Mouse (Mus musculus) heart, adult 2 months (tissue): ENCODE results near the gene Wrap53. TPM values are rescaled to one million over a fixed set of nuclear protein-coding genes. Genes with fewer than 3 reads are reported as not detected.
A peak's percentile ranks its signal among the peaks of the same experiment; 100 is the strongest.

ENCODE experiments used
- DNase-seq, 2 experiments: peaks; one replicate each; pipeline ENCODE4 v3.0.0; 2021
- H3K27ac ChIP-seq: fragments of 200-600 bp; 2 replicates; pipeline ENCODE4 v1.8.1; 2022
- H3K27me3 ChIP-seq: fragments of 200-500 bp; 2 replicates; pipeline ENCODE4 v1.6.1; 2012; ENCODE audit warnings: mild to moderate bottlenecking, low read length, inconsistent platforms, mixed read lengths; ENCODE audit not compliant: control insufficient read depth, insufficient read depth
- H3K36me3 ChIP-seq: fragments of 200-500 bp; 2 replicates; pipeline ENCODE4 v1.6.1; 2012; ENCODE audit warnings: low read length, inconsistent platforms; ENCODE audit not compliant: control insufficient read depth, insufficient read depth
- H3K4me1 ChIP-seq: fragments of 200-500 bp; 2 replicates; pipeline ENCODE4 v1.6.1; 2011; ENCODE audit warnings: low read length; ENCODE audit not compliant: control insufficient read depth, insufficient read depth
- H3K4me3 ChIP-seq: fragments of 200-600 bp; 2 replicates; pipeline ENCODE4 v1.8.1; 2022
- H3K79me2 ChIP-seq: fragments of 200-500 bp; replicated peaks from 2 replicates; pipeline ENCODE4 v1.6.1; 2012; ENCODE audit warnings: mild to moderate bottlenecking, inconsistent platforms, low read length, moderate library complexity, mixed read lengths; ENCODE audit not compliant: control insufficient read depth, insufficient read depth
- H3K9ac ChIP-seq: fragments of 200-500 bp; 2 replicates; pipeline ENCODE4 v1.6.1; 2012; ENCODE audit warnings: low read depth, mild to moderate bottlenecking, control low read depth, inconsistent platforms, low read length, mixed read lengths
- CTCF ChIP-seq: fragments of 200-600 bp; IDR thresholded peaks from 2 replicates; pipeline ENCODE4 v1.8.1; 2022; ENCODE audit warnings: antibody characterized with exemption, mild to moderate bottlenecking, moderate library complexity
- EP300 ChIP-seq: fragments of 200-500 bp; IDR thresholded peaks from 2 replicates; pipeline ENCODE4 v1.6.1; 2011; ENCODE audit warnings: low read depth, low read length, control low read depth; ENCODE audit not compliant: insufficient read depth
- POLR2A ChIP-seq: fragments of 200-500 bp; IDR thresholded peaks from 2 replicates; pipeline ENCODE4 v1.6.1; 2011; ENCODE audit warnings: mild to moderate bottlenecking, low read depth, low read length, control low read depth; ENCODE audit not compliant: insufficient read depth
- WGBS: fragments of 180-500 bp; shearing (Covaris S2); methylation state at CpG from one replicate; pipeline ENCODE4 v1.1.7; 2018; 5-methylcytosine and 5-hydroxymethylcytosine counted together
- intact Hi-C: fragments of 180-260 bp; cut with DNase I; formaldehyde crosslinking; loops from one replicate; pipeline ENCODE4 v1.15.1; 2025
- polyA plus RNA-seq: library from polyadenylated mRNA; depleted of rRNA; stranded (reverse); fragments of >200 nt; gene quantifications from 2 replicates; pipeline ENCODE4 v1.2.3, GENCODE M21; 2012
- total RNA-seq, 2 experiments: library from RNA; stranded (reverse); gene quantifications; 2 replicates each; pipeline ENCODE4 v1.2.3; 2021

Gene Wrap53
- total and polyA plus RNA-seq, 3 experiments = 5.4 to 10.1 (median 5.6) TPM

DNA sequence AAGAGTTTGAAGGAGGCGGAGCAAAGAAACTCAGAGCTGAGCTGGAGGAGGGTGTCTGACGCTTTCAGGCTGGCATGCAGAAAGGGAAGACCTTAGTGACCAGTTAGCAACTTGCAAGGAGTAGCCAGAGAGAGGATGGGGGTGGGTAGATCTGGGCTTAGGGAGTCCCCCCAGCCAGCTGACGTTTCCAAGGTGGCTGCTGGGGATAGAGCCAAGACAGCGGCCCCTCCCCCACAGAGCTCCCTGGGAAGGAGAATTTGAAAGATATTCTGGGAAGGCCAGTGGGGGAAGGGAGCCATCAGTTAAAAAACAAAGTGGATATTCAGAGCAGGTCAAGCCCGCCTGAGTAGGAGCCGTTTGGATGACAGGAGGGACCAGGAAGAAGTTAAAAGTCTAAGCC is 20.0 kb upstream of the Wrap53 start:
- peak overlapping the region; percentile 26; the same call in 1 of the 2 replicates for H3K27ac ChIP-seq
- H3K4me3 ChIP-seq = no peak overlapping the region
- DNase-seq = peak; percentile 64 to 70
- H3K27me3 ChIP-seq = no peaks in the 10 kb centered on the region
- intact Hi-C loops = no loop called here
- WGBS = 22% methylated on average over 6 of the region's 6 CpGs
- H3K9ac ChIP-seq = no peak overlapping the region
- TF ChIP-seq POLR2A (no peak), EP300 (no peak), CTCF (no peak)
- no peaks in the 10 kb centered on the region for H3K79me2 ChIP-seq
- H3K36me3 ChIP-seq = no peaks in the 10 kb centered on the region
- peaks cover 10% of the 10 kb centered on the region for H3K4me1 ChIP-seq

DNA sequence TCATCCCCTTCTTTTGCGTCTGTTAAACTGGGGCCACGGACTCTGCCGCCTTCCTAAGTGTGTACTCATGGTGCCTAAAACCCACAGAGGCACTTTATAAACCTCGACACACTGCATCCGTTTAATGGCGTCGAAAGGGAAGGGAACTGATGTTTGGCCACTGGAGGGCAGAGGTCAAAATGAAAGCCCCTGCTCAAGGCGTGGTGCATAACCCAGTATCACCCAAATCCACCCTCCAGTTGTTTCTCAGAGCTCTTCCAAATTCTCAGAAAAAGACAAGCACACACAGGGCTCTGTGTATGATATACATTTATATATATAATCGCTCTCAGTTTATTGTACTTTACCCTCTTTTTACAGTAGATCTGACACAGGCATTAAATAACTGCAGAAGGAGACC is 19.4 kb upstream of the Wrap53 start:
- Histone ChIP-seq H3K4me3 (no peak overlapping the region), H3K9ac (no peak overlapping the region), H3K27me3 (no peaks in the 10 kb centered on the region), H3K4me1 (peaks cover 10% of the 10 kb centered on the region), H3K79me2 (no peaks in the 10 kb centered on the region), H3K36me3 (no peaks in the 10 kb centered on the region), H3K27ac (no peak overlapping the region)
- TF ChIP-seq POLR2A (no peak), EP300 (no peak), CTCF (no peak)
- no peak for DNase-seq
- 37% methylated on average over 9 of the region's 9 CpGs for WGBS
- intact Hi-C loops = no loop called here

DNA sequence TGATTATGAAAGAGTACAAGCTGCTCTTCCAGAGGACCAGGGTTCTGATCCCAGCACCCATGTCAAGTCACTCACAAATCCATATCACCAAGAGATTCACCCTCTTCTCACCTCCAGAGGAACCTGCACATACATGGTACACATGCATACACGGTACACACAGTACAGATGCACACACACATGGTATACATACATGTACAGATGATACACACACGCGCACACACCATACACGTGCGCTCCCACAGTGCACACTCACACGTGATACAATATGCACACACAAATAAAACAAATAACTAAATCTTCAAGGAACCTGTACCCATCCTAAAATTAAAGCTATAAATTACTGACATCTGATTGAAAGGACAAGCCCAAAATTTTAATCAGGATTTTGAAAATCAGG is 14.8 kb upstream of the Wrap53 start:
- 96% methylated on average over 6 of the region's 6 CpGs for WGBS
- H3K36me3 ChIP-seq = no peaks in the 10 kb centered on the region

DNA sequence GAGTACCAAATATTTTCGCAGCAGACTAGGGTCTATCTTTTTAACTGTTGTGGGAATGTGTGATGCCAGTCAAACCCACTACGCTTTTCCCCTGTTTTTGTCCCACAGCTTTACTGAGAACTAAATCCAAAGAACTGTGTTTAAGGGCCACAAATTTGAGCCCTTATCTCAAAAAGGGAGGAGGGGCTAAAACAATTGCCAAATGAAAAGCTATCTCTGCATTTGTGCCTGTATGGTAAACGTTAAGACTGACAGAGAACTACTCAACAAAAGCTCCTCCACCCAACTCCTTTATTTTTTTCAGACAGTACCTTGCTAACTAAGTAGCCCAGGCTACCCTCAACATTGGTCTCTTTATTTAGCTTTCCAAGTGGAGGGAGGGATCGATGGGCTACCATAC is 12.7 kb upstream of the Wrap53 start:
- Histone ChIP-seq H3K27ac (no peak overlapping the region), H3K36me3 (no peaks in the 10 kb centered on the region)
- 78% methylated on average over 4 of the region's 4 CpGs for WGBS

More for the DNA sequence above, 14.8 kb upstream of the Wrap53 start:
- Histone ChIP-seq H3K9ac (no peak overlapping the region), H3K4me1 (no peaks in the 10 kb centered on the region), H3K4me3 (no peak overlapping the region), H3K27ac (no peak overlapping the region), H3K27me3 (no peaks in the 10 kb centered on the region), H3K79me2 (no peaks in the 10 kb centered on the region)
- intact Hi-C loops = no loop called here
- no peak for DNase-seq
- TF ChIP-seq CTCF = no peak
- no peak for TF ChIP-seq POLR2A
- TF ChIP-seq EP300 = no peak

DNA sequence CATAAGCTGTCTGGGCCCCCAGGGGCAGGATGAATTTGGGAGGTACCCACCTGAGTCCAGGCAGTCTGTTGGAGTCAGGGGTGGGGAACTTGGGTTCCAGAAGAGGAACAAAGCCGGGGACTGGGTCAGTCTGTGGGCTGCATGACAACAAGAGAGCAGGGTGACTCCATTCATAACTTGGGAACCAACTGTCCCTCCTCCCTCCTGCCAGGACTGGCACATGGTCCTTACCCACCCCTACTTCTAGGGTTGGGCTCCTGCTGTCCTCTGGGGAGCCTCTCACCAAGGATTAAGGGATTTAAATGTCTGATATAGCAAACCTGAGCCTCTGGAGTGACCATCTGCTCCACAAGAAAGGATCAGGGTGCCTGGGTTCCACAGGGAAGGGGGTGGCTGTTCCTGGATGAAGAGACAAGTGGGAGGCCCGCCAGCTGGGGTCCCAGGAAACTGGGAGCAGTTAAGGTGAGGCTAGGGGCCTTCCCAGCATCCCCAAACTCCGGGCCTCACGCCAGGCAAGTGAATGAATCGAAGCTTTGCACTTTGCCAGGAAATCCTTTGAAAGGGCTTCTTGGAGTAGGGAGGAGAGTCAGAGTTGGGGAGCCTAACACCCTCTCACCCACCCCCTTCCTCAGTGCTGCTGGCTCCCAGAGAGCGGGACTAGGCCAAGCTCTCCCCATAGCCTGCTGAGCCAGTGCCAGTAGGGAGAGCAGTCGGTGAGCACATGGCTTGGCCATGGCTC is 12.0 kb upstream of the Wrap53 start:
- Histone ChIP-seq H3K9ac (no peak overlapping the region), H3K27me3 (no peaks in the 10 kb centered on the region), H3K4me1 (no peaks in the 10 kb centered on the region), H3K79me2 (no peaks in the 10 kb centered on the region), H3K27ac (no peak overlapping the region), H3K36me3 (no peaks in the 10 kb centered on the region), H3K4me3 (no peak overlapping the region)
- intact Hi-C loops = no loop called here
- 64% methylated on average over 7 of the region's 7 CpGs for WGBS
- no peak for TF ChIP-seq POLR2A
- TF ChIP-seq EP300 = no peak
- TF ChIP-seq CTCF = no peak
- DNase-seq = no peak

More for the DNA sequence above, 12.7 kb upstream of the Wrap53 start:
- no peak for DNase-seq
- H3K4me3 ChIP-seq = no peak overlapping the region
- H3K4me1 ChIP-seq = no peaks in the 10 kb centered on the region
- no peaks in the 10 kb centered on the region for H3K79me2 ChIP-seq
- no peak overlapping the region for H3K9ac ChIP-seq
- intact Hi-C loops = no loop called here
- TF ChIP-seq POLR2A (no peak), EP300 (no peak), CTCF (no peak)
- H3K27me3 ChIP-seq = no peaks in the 10 kb centered on the region

DNA sequence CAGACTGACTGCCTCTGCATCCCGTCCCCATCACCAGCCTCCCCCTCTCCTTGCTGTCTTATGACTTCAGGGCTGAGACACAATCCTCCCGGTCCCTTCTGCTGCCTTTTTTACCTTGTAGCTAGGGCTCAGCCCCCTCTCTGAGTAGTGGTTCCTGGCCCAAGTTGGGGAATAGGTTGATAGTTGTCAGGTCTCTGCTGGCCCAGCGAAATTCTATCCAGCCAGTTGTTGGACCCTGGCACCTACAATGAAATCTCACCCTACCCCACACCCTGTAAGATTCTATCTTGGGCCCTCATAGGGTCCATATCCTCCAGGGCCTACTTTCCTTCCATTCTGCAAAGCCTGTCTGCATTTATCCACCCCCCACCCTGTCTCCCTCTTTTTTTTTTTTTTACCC is 11.4 kb upstream of the Wrap53 start:
- TF ChIP-seq POLR2A (no peak), CTCF (no peak), EP300 (no peak)
- H3K36me3 ChIP-seq = no peaks in the 10 kb centered on the region
- no peaks in the 10 kb centered on the region for H3K4me1 ChIP-seq
- H3K79me2 ChIP-seq = no peaks in the 10 kb centered on the region
- intact Hi-C loops = no loop called here
- no peak for DNase-seq
- H3K27ac ChIP-seq = no peak overlapping the region
- no peak overlapping the region for H3K4me3 ChIP-seq
- H3K9ac ChIP-seq = no peak overlapping the region
- H3K27me3 ChIP-seq = no peaks in the 10 kb centered on the region
- WGBS = 90% methylated on average over 3 of the region's 3 CpGs
